Mouse (Mus musculus): ENCODE data around the gene Smim24. TPM values are rescaled to one million over a fixed set of nuclear protein-coding genes. Genes with fewer than 3 reads are reported as not detected.

Gene Smim24
- polyA plus RNA-seq, 1 experiment, result 51.1 TPM

- H3K27me3 ChIP-seq (ENCODE audit: control insufficient read depth, insufficient read depth, low read length), result peaks cover 3% of the 10 kb centered on the region; the same call in 1 of the 2 replicates
- DNase-seq, result no peak
- WGBS, result 96% methylated on average over 7 of the region's 7 CpGs
- no peak overlapping the region for H3K4me3 ChIP-seq (ENCODE audit: control insufficient read depth, insufficient read depth, low read length)
- no peak overlapping the region for H3K27ac ChIP-seq (ENCODE audit: control insufficient read depth, insufficient read depth, low read length)
- peaks cover 42% of the 10 kb centered on the region for H3K4me1 ChIP-seq (replicated peaks; ENCODE audit: control insufficient read depth, insufficient read depth, low read length)
- no peaks in the 10 kb centered on the region for H3K36me3 ChIP-seq (ENCODE audit: control insufficient read depth, insufficient read depth, low read length)
- no peak for TF ChIP-seq CTCF (IDR thresholded peaks at IDR 0.05; ENCODE audit: borderline replicate concordance, control insufficient read depth, extremely low read depth, insufficient read depth, low read length, poor library complexity)
- no peak for TF ChIP-seq POLR2A (IDR thresholded peaks at IDR 0.05; ENCODE audit: control insufficient read depth, extremely low read depth, insufficient read depth, low read length, poor library complexity)
Measured at GRCm38 (mm10) chr10:81428507-81428870, 35.6 kb downstream of the Smim24 start.

- peaks cover 3% of the 10 kb centered on the region; the same call in 1 of the 2 replicates for H3K27me3 ChIP-seq (ENCODE audit: control insufficient read depth, insufficient read depth, low read length)
- H3K36me3 ChIP-seq (ENCODE audit: control insufficient read depth, insufficient read depth, low read length), result no peaks in the 10 kb centered on the region
- DNase-seq, result peak; percentile 5
- no peak overlapping the region for H3K4me3 ChIP-seq (ENCODE audit: control insufficient read depth, insufficient read depth, low read length)
- H3K4me1 ChIP-seq (replicated peaks; ENCODE audit: control insufficient read depth, insufficient read depth, low read length), result peaks cover 48% of the 10 kb centered on the region
- no peak for TF ChIP-seq CTCF (IDR thresholded peaks at IDR 0.05; ENCODE audit: borderline replicate concordance, control insufficient read depth, extremely low read depth, insufficient read depth, low read length, poor library complexity)
- TF ChIP-seq POLR2A (IDR thresholded peaks at IDR 0.05; ENCODE audit: control insufficient read depth, extremely low read depth, insufficient read depth, low read length, poor library complexity), result no peak
- 49% methylated on average over 2 of the region's 2 CpGs for WGBS
- H3K27ac ChIP-seq (ENCODE audit: control insufficient read depth, insufficient read depth, low read length), result no peak overlapping the region
Measured at GRCm38 (mm10) chr10:81429092-81429491, 36.2 kb downstream of the Smim24 start.

- Histone ChIP-seq H3K4me3 (ENCODE audit: control insufficient read depth, insufficient read depth, low read length) (peak overlapping the region; percentile 86), H3K36me3 (ENCODE audit: control insufficient read depth, insufficient read depth, low read length) (no peaks in the 10 kb centered on the region), H3K27ac (ENCODE audit: control insufficient read depth, insufficient read depth, low read length) (peak overlapping the region; percentile 41; the same call in 1 of the 2 replicates), H3K27me3 (ENCODE audit: control insufficient read depth, insufficient read depth, low read length) (peaks cover 3% of the 10 kb centered on the region; the same call in 1 of the 2 replicates), H3K4me1 (replicated peaks; ENCODE audit: control insufficient read depth, insufficient read depth, low read length) (peaks cover 53% of the 10 kb centered on the region)
- peak; percentile 80 for DNase-seq
- under 1% methylated on average over 20 of the region's 20 CpGs for WGBS
- TF ChIP-seq CTCF (IDR thresholded peaks at IDR 0.05; ENCODE audit: borderline replicate concordance, control insufficient read depth, extremely low read depth, insufficient read depth, low read length, poor library complexity) (no peak), POLR2A (IDR thresholded peaks at IDR 0.05; ENCODE audit: control insufficient read depth, extremely low read depth, insufficient read depth, low read length, poor library complexity) (no peak)
Measured at GRCm38 (mm10) chr10:81429605-81430061, 36.8 kb downstream of the Smim24 start.

- TF ChIP-seq CTCF (IDR thresholded peaks at IDR 0.05; ENCODE audit: borderline replicate concordance, control insufficient read depth, extremely low read depth, insufficient read depth, low read length, poor library complexity) (0 out of 2 replicates have a peak, but pooled peaks have one; percentile 13), POLR2A (IDR thresholded peaks at IDR 0.05; ENCODE audit: control insufficient read depth, extremely low read depth, insufficient read depth, low read length, poor library complexity) (0 out of 2 replicates have a peak, but pooled peaks have one; percentile 14)
Measured at GRCm38 (mm10) chr10:81430141-81430830, 37.4 kb downstream of the Smim24 start.

GRCm38 (mm10) chr10:81430831-81431525 is 38.1 kb downstream of the Smim24 start:
- Histone ChIP-seq H3K36me3 (ENCODE audit: control insufficient read depth, insufficient read depth, low read length) (no peaks in the 10 kb centered on the region), H3K4me3 (ENCODE audit: control insufficient read depth, insufficient read depth, low read length) (peak overlapping the region; percentile 86), H3K27ac (ENCODE audit: control insufficient read depth, insufficient read depth, low read length) (no peak overlapping the region), H3K4me1 (replicated peaks; ENCODE audit: control insufficient read depth, insufficient read depth, low read length) (peaks cover 57% of the 10 kb centered on the region), H3K27me3 (ENCODE audit: control insufficient read depth, insufficient read depth, low read length) (peaks cover 3% of the 10 kb centered on the region; the same call in 1 of the 2 replicates)
- WGBS, result 3% methylated on average over 59 of the region's 70 CpGs
- TF ChIP-seq CTCF (IDR thresholded peaks at IDR 0.05; ENCODE audit: borderline replicate concordance, control insufficient read depth, extremely low read depth, insufficient read depth, low read length, poor library complexity) (no peak; the same call in 1 of the 2 replicates), POLR2A (IDR thresholded peaks at IDR 0.05; ENCODE audit: control insufficient read depth, extremely low read depth, insufficient read depth, low read length, poor library complexity) (no peak)
- peak; percentile 50 for DNase-seq

More at GRCm38 (mm10) chr10:81430141-81430830, 37.4 kb downstream of the Smim24 start:
- H3K36me3 ChIP-seq (ENCODE audit: control insufficient read depth, insufficient read depth, low read length), result no peaks in the 10 kb centered on the region
- H3K4me3 ChIP-seq (ENCODE audit: control insufficient read depth, insufficient read depth, low read length), result peak overlapping the region; percentile 86
- peak; percentile 68 for DNase-seq
- under 1% methylated on average over 74 of the region's 89 CpGs for WGBS
- H3K27ac ChIP-seq (ENCODE audit: control insufficient read depth, insufficient read depth, low read length), result peak overlapping the region; percentile 11; the same call in 1 of the 2 replicates
- H3K27me3 ChIP-seq (ENCODE audit: control insufficient read depth, insufficient read depth, low read length), result peaks cover 3% of the 10 kb centered on the region; the same call in 1 of the 2 replicates
- H3K4me1 ChIP-seq (replicated peaks; ENCODE audit: control insufficient read depth, insufficient read depth, low read length), result peaks cover 59% of the 10 kb centered on the region

GRCm38 (mm10) chr10:81431526-81432168 is 38.8 kb downstream of the Smim24 start:
- H3K36me3 ChIP-seq (ENCODE audit: control insufficient read depth, insufficient read depth, low read length), result no peaks in the 10 kb centered on the region
- DNase-seq, result peak; percentile 24
- peaks cover 51% of the 10 kb centered on the region for H3K4me1 ChIP-seq (replicated peaks; ENCODE audit: control insufficient read depth, insufficient read depth, low read length)
- peaks cover 2% of the 10 kb centered on the region; the same call in 1 of the 2 replicates for H3K27me3 ChIP-seq (ENCODE audit: control insufficient read depth, insufficient read depth, low read length)
- no peak for TF ChIP-seq POLR2A (IDR thresholded peaks at IDR 0.05; ENCODE audit: control insufficient read depth, extremely low read depth, insufficient read depth, low read length, poor library complexity)
- TF ChIP-seq CTCF (IDR thresholded peaks at IDR 0.05; ENCODE audit: borderline replicate concordance, control insufficient read depth, extremely low read depth, insufficient read depth, low read length, poor library complexity), result no peak
- H3K27ac ChIP-seq (ENCODE audit: control insufficient read depth, insufficient read depth, low read length), result no peak overlapping the region
- peak overlapping the region; percentile 86; the same call in 1 of the 2 replicates for H3K4me3 ChIP-seq (ENCODE audit: control insufficient read depth, insufficient read depth, low read length)
- 30% methylated on average over 15 of the region's 15 CpGs for WGBS

Measured in thymus, adult 2 months (tissue).